Mouse (Mus musculus): ENCODE data around the gene Rec114. TPM values are rescaled to one million over a fixed set of nuclear protein-coding genes. Genes with fewer than 3 reads are reported as not detected.
A peak's percentile ranks its signal among the peaks of the same experiment; 100 is the strongest.

The Rec114 gene
- polyA plus RNA-seq (2012; rRNA removed), result 0.50 TPM in 1 of 2 replicates, not detected in the other

DNA sequence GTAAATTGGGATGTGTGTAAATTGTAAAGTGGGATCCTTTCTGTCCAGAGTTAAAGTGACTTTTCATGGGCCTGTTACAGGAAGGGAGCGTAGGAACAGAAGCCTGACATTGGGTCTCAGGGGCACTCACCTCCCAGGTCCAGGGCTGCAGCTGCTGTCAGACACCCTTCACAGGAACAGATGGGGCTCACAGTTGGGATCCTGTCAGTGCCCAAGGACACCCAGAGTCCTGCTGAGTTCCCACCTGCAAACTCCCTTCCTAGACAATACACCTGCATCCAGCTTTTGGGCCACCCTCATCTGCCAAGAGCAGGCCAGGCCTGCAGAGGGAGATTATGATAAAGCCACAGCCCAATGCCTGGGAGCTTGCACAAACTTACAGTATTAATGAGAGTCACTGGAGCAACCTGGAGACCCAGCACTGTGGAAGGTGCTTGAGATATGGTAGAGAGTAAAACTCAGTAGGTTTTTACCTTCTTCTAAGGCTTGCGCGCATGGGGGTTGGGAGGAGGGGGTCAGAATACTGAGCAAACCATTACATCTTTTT lies at the start of gene Rec114:
Gene Rec114 (minus strand): TSS at position 263 of the 547 bp plus-strand sequence.
- WGBS, result 95% methylated on average over 3 of the region's 3 CpGs
- Histone ChIP-seq H3K4me3 (ENCODE audit: insufficient read depth, low read depth, low read length) (no peak within 1 kb of the TSS), H3K4me1 (ENCODE audit: control insufficient read depth, insufficient read depth, low read length) (no peaks in the 10 kb centered on the region; the same call in 1 of the 2 replicates), H3K27me3 (replicated peaks; ENCODE audit: control insufficient read depth, insufficient read depth, low read length) (no peaks in the 10 kb centered on the region), H3K36me3 (ENCODE audit: control insufficient read depth, insufficient read depth, low read length) (no peaks in the 10 kb centered on the region), H3K27ac (ENCODE audit: insufficient read depth, low read depth, low read length) (no peak within 1 kb of the TSS)
- no peak for DNase-seq
- TF ChIP-seq CTCF (conservative IDR thresholded peaks at IDR 0.05; ENCODE audit: insufficient read depth, insufficient read length, low read depth, low read length) (no peak), POLR2A (IDR thresholded peaks at IDR 0.05; ENCODE audit: low read depth, low read length) (no peak)

DNA sequence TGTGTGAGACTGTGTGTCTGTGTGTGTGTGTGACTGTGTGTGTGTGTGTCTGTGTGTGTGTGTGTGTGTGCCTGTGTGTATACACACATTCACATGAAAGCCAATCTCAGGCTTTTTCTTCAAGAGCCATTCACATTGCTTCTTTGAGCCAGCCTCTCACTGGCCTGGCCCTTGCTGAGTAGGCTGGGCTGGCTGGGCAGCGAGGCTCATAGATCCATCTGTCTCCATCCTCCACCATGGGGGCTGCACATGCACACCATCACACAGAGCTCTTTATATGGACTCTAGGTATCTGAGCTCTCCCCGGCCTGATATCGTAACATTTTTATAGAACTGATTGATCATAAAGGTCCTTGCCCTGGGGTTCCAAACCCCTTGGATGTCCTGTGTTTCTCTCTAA lies 45.7 kb upstream of the Rec114 start:
- Histone ChIP-seq H3K27ac (ENCODE audit: insufficient read depth, low read depth, low read length) (no peak overlapping the region), H3K36me3 (ENCODE audit: control insufficient read depth, insufficient read depth, low read length) (no peaks in the 10 kb centered on the region), H3K4me1 (ENCODE audit: control insufficient read depth, insufficient read depth, low read length) (no peaks in the 10 kb centered on the region), H3K27me3 (replicated peaks; ENCODE audit: control insufficient read depth, insufficient read depth, low read length) (no peaks in the 10 kb centered on the region), H3K4me3 (ENCODE audit: insufficient read depth, low read depth, low read length) (no peak overlapping the region)
- 87% methylated on average over 3 of the region's 3 CpGs for WGBS
- no peak for TF ChIP-seq CTCF (conservative IDR thresholded peaks at IDR 0.05; ENCODE audit: insufficient read depth, insufficient read length, low read depth, low read length)
- no peak for TF ChIP-seq POLR2A (IDR thresholded peaks at IDR 0.05; ENCODE audit: low read depth, low read length)
- DNase-seq, result no peak

DNA sequence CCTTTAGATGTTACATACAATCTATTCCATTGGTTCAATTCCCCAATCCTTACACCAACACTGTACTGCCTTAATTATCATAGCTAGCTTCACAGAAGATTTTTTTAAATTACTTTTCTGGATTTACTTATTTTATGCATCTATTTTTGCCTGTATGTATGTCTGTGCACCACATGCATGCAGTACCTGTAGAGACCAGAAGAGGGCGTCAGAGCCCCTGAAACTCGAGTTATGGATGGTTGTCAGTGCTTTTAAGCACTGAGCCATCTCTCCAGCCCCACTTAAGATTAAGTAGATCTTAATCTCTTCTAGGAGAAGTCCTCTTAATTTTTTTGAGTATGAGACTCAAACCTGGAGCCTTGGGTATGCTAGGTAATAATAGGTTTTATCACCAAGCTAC lies 31.6 kb upstream of the Rec114 start:
- no peak overlapping the region for H3K27ac ChIP-seq (ENCODE audit: insufficient read depth, low read depth, low read length)
- 23% methylated on average over 2 of the region's 2 CpGs for WGBS
- DNase-seq, result no peak
- H3K27me3 ChIP-seq (replicated peaks; ENCODE audit: control insufficient read depth, insufficient read depth, low read length), result no peaks in the 10 kb centered on the region
- no peaks in the 10 kb centered on the region for H3K4me1 ChIP-seq (ENCODE audit: control insufficient read depth, insufficient read depth, low read length)
- H3K4me3 ChIP-seq (ENCODE audit: insufficient read depth, low read depth, low read length), result no peak overlapping the region
- TF ChIP-seq CTCF (conservative IDR thresholded peaks at IDR 0.05; ENCODE audit: insufficient read depth, insufficient read length, low read depth, low read length) (0 out of 2 replicates have a peak, but pooled peaks have one; percentile 17), POLR2A (IDR thresholded peaks at IDR 0.05; ENCODE audit: low read depth, low read length) (no peak)
- no peaks in the 10 kb centered on the region for H3K36me3 ChIP-seq (ENCODE audit: control insufficient read depth, insufficient read depth, low read length)

DNA sequence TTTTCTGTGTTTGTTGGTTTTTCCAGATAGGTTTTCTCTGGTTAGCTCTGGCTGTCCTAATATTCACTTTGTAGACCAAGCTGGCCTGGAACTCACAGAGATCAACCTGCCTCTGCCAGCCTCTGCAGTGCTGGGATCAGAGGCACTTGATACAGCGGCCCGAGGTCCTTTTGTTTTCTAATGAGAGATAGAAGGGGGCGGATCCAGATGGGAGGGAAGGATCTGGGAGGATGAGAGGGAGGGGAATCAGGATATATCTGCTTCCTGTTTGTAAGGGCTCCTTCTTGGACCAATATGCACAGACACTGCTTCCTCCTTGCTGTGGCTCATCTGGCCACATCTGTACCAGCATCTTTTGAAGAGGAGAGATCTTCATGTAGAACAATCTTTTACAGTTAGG lies 31.0 kb upstream of the Rec114 start:
- H3K27ac ChIP-seq (ENCODE audit: insufficient read depth, low read depth, low read length), result no peak overlapping the region
- TF ChIP-seq CTCF (conservative IDR thresholded peaks at IDR 0.05; ENCODE audit: insufficient read depth, insufficient read length, low read depth, low read length), result no peak
- TF ChIP-seq POLR2A (IDR thresholded peaks at IDR 0.05; ENCODE audit: low read depth, low read length), result no peak
- 60% methylated on average over 3 of the region's 3 CpGs for WGBS
- H3K4me1 ChIP-seq (ENCODE audit: control insufficient read depth, insufficient read depth, low read length), result no peaks in the 10 kb centered on the region
- no peak for DNase-seq
- H3K36me3 ChIP-seq (ENCODE audit: control insufficient read depth, insufficient read depth, low read length), result no peaks in the 10 kb centered on the region
- no peaks in the 10 kb centered on the region for H3K27me3 ChIP-seq (replicated peaks; ENCODE audit: control insufficient read depth, insufficient read depth, low read length)
- no peak overlapping the region for H3K4me3 ChIP-seq (ENCODE audit: insufficient read depth, low read depth, low read length)

DNA sequence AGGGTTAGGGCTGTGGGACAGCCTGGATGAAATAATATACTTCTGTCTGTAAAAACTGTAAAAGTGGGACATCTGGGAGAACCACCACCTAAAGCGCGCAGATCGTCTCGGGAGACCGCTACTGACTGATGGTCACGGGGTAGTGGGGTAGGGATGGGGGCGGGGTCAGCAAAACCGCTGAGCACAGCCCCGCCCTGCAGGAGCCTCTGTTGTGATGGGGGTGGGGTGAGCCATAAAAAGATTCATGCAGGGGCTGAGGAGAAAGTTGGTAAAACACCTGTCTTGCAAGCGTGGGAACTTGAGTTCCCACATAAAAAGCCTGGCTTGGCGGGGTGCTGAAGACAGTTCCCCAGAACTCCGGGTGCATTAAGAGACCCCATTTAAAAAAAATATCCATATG lies 26.2 kb upstream of the Rec114 start:
- Histone ChIP-seq H3K4me1 (ENCODE audit: control insufficient read depth, insufficient read depth, low read length) (no peaks in the 10 kb centered on the region), H3K27me3 (replicated peaks; ENCODE audit: control insufficient read depth, insufficient read depth, low read length) (no peaks in the 10 kb centered on the region), H3K27ac (ENCODE audit: insufficient read depth, low read depth, low read length) (no peak overlapping the region), H3K36me3 (ENCODE audit: control insufficient read depth, insufficient read depth, low read length) (no peaks in the 10 kb centered on the region), H3K4me3 (ENCODE audit: insufficient read depth, low read depth, low read length) (no peak overlapping the region)
- no peak for DNase-seq
- WGBS, result 54% methylated on average over 12 of the region's 12 CpGs
- TF ChIP-seq POLR2A (IDR thresholded peaks at IDR 0.05; ENCODE audit: low read depth, low read length) (no peak), CTCF (conservative IDR thresholded peaks at IDR 0.05; ENCODE audit: insufficient read depth, insufficient read length, low read depth, low read length) (no peak)

DNA sequence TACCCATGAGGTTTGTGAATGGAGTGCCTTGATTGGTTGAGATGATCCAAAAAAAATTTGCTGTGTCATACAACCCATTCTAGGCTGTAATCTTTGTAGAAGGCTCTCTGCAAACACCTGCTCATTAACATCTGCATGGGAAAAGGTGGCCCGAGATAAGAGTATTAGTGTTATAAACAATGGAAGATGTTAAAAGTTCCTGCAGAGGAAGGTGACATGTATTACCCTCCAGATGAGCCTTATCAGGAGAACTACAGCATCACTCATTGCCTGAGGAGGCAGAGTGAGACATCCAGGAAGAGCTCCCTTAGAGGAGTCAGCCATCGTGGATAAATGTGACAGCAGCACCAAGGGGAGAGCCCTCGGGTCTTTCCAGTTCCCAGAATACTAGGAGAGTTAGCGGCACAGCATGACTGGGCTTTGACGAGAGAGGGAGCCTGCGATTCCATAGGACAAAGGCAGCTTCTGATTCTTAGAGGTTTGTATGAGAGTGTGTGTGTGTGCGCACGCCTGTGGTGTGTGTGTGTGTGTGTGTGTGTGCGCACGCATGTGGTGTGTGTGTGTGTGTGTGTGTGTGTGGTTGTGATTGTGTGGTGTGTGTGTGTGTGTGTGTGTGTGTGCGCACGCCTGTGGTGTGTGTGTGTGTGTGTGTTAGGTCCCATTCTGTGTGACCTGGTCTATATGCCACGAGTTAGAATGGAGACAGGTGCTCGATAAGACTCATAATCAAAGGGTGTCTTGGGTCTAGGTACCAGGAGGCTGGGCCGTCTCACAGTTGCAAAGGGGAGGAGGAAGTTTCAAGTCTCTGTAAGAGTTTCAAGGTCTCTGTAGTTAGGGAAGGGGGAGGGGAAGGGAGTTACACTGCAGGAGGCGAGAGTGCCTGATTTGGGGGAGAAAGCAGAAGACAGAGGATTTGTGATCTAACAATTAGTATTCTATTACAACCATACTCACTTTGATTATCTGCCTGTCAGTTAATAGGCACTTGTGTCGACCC lies 23.5 kb upstream of the Rec114 start:
- Histone ChIP-seq H3K4me1 (ENCODE audit: control insufficient read depth, insufficient read depth, low read length) (no peaks in the 10 kb centered on the region), H3K36me3 (ENCODE audit: control insufficient read depth, insufficient read depth, low read length) (no peaks in the 10 kb centered on the region), H3K27me3 (replicated peaks; ENCODE audit: control insufficient read depth, insufficient read depth, low read length) (no peaks in the 10 kb centered on the region), H3K27ac (ENCODE audit: insufficient read depth, low read depth, low read length) (no peak overlapping the region), H3K4me3 (ENCODE audit: insufficient read depth, low read depth, low read length) (no peak overlapping the region)
- 71% methylated on average over 17 of the region's 17 CpGs for WGBS
- DNase-seq, result no peak
- TF ChIP-seq POLR2A (IDR thresholded peaks at IDR 0.05; ENCODE audit: low read depth, low read length), result no peak
- TF ChIP-seq CTCF (conservative IDR thresholded peaks at IDR 0.05; ENCODE audit: insufficient read depth, insufficient read length, low read depth, low read length), result no peak

DNA sequence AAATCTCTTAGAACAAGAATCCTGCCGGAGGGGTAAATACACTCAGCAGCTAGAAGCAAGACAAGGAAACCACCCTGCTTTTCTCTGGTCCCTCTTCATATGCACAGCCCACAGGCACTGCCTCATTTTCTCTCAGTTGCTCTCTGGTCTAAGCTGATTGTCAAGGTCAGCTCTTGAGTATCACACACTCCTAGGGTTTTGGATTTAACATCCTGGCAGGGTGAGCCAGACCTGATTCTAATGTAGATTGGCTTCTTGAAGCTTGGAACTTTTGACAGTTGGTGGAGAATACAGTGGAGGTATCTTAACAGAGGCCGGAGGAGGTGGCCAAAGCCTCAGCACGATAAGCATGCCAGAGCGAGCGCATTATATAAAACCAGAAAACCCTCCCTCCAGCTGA lies 20.6 kb upstream of the Rec114 start:
- no peaks in the 10 kb centered on the region for H3K27me3 ChIP-seq (replicated peaks; ENCODE audit: control insufficient read depth, insufficient read depth, low read length)
- TF ChIP-seq CTCF (conservative IDR thresholded peaks at IDR 0.05; ENCODE audit: insufficient read depth, insufficient read length, low read depth, low read length), result no peak
- no peak overlapping the region for H3K4me3 ChIP-seq (ENCODE audit: insufficient read depth, low read depth, low read length)
- no peaks in the 10 kb centered on the region for H3K4me1 ChIP-seq (ENCODE audit: control insufficient read depth, insufficient read depth, low read length)
- DNase-seq, result no peak
- no peaks in the 10 kb centered on the region for H3K36me3 ChIP-seq (ENCODE audit: control insufficient read depth, insufficient read depth, low read length)
- WGBS, result 86% methylated on average over 5 of the region's 5 CpGs
- no peak overlapping the region for H3K27ac ChIP-seq (ENCODE audit: insufficient read depth, low read depth, low read length)

Data from kidney, adult 2 months (tissue).